Mouse (Mus musculus): ENCODE data around the gene Dhx58. TPM values are rescaled to one million over a fixed set of nuclear protein-coding genes. Genes with fewer than 3 reads are reported as not detected.
"Not testable (repeated sequence)": the region's sequence is repeated elsewhere in the genome, so short reads cannot be mapped to it uniquely, and the experiment has no call there.

Gene Dhx58
- polyA plus RNA-seq, 1 experiment = 32.0 TPM

GRCm38 (mm10) chr11:100671049-100671448, 33.0 kb downstream of the Dhx58 start:
- no peaks in the 10 kb centered on the region for H3K27me3 ChIP-seq (ENCODE audit: control insufficient read depth, insufficient read depth, low read length)
- no peak overlapping the region for H3K4me3 ChIP-seq (ENCODE audit: control insufficient read depth, low read depth, low read length)
- no peak overlapping the region for H3K27ac ChIP-seq (ENCODE audit: control insufficient read depth, insufficient read depth, low read depth, low read length)
- H3K36me3 ChIP-seq (ENCODE audit: control insufficient read depth, insufficient read depth, low read length) = no peaks in the 10 kb centered on the region
- TF ChIP-seq POLR2A (IDR thresholded peaks at IDR 0.05; ENCODE audit: control insufficient read depth, low read depth, low read length) (no peak), CTCF (IDR thresholded peaks at IDR 0.05; ENCODE audit: control insufficient read depth, insufficient read depth, insufficient replicate concordance, low read depth, low read length) (no peak)
- H3K4me1 ChIP-seq (ENCODE audit: control insufficient read depth, insufficient read depth, low read length) = peaks cover 7% of the 10 kb centered on the region

GRCm38 (mm10) chr11:100659806-100660205, 44.3 kb downstream of the Dhx58 start:
- H3K4me3 ChIP-seq (ENCODE audit: control insufficient read depth, low read depth, low read length) = no peak overlapping the region
- H3K36me3 ChIP-seq (ENCODE audit: control insufficient read depth, insufficient read depth, low read length) = no peaks in the 10 kb centered on the region
- TF ChIP-seq CTCF (IDR thresholded peaks at IDR 0.05; ENCODE audit: control insufficient read depth, insufficient read depth, insufficient replicate concordance, low read depth, low read length) = no peak
- no peak for TF ChIP-seq POLR2A (IDR thresholded peaks at IDR 0.05; ENCODE audit: control insufficient read depth, low read depth, low read length)
- H3K27me3 ChIP-seq (ENCODE audit: control insufficient read depth, insufficient read depth, low read length) = no peaks in the 10 kb centered on the region
- no peak overlapping the region for H3K27ac ChIP-seq (ENCODE audit: control insufficient read depth, insufficient read depth, low read depth, low read length)
- no peaks in the 10 kb centered on the region; the same call in 1 of the 2 replicates for H3K4me1 ChIP-seq (ENCODE audit: control insufficient read depth, insufficient read depth, low read length)

- Histone ChIP-seq H3K27me3 (ENCODE audit: control insufficient read depth, insufficient read depth, low read length) (no peaks in the 10 kb centered on the region), H3K27ac (ENCODE audit: control insufficient read depth, insufficient read depth, low read depth, low read length) (no peak overlapping the region), H3K36me3 (ENCODE audit: control insufficient read depth, insufficient read depth, low read length) (no peaks in the 10 kb centered on the region), H3K4me1 (ENCODE audit: control insufficient read depth, insufficient read depth, low read length) (no peaks in the 10 kb centered on the region; the same call in 1 of the 2 replicates), H3K4me3 (ENCODE audit: control insufficient read depth, low read depth, low read length) (no peak overlapping the region)
- TF ChIP-seq CTCF (IDR thresholded peaks at IDR 0.05; ENCODE audit: control insufficient read depth, insufficient read depth, insufficient replicate concordance, low read depth, low read length) (no peak), POLR2A (IDR thresholded peaks at IDR 0.05; ENCODE audit: control insufficient read depth, low read depth, low read length) (no peak)
Observed at GRCm38 (mm10) chr11:100656458-100656857, 47.6 kb downstream of the Dhx58 start.

DNA sequence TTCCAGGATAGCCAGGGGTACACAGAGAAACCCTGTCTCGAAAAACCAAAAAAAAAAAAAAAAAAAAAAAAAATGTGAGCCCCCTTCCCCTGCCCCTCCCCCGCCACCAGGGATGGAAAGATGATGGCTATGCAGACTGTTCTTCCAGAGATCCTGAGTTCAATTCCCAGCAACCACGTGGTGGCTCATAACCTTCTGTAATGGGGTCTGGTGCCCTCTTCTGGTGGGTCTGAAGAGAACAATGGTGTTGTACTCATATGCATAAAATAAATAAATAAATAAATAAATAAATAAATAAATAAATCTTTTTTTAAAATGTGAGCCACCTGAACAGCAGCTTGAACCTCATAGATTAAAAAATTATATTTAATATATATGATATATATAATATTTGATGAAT, 48.5 kb downstream of the Dhx58 start:
- not testable (repeated sequence) for H3K27ac ChIP-seq (ENCODE audit: control insufficient read depth, insufficient read depth, low read depth, low read length); H3K36me3 ChIP-seq (ENCODE audit: control insufficient read depth, insufficient read depth, low read length); H3K4me3 ChIP-seq (ENCODE audit: control insufficient read depth, low read depth, low read length); H3K27me3 ChIP-seq (ENCODE audit: control insufficient read depth, insufficient read depth, low read length); H3K4me1 ChIP-seq (ENCODE audit: control insufficient read depth, insufficient read depth, low read length)

DNA sequence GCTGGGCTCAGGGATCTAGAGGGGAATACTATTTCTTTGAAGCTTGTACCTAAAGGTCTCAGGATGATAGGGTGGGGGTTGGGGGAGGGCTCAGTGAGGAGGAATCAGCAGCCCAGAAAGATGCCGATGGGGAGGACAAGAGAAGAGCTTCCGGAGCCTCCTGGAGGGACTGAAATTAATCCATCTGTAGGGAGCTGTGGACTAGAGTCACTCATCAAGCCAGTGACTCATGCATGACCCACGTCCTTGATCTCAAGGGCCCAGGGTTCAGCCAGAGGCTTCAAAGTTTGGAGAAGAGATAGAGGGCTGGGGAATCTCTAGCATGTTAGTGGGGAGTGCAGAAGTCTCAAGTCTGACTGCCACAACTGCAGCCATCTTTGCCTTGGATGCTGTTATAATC, 52.3 kb downstream of the Dhx58 start:
- TF ChIP-seq POLR2A (IDR thresholded peaks at IDR 0.05; ENCODE audit: control insufficient read depth, low read depth, low read length) (no peak), CTCF (IDR thresholded peaks at IDR 0.05; ENCODE audit: control insufficient read depth, insufficient read depth, insufficient replicate concordance, low read depth, low read length) (no peak)
- no peaks in the 10 kb centered on the region for H3K27me3 ChIP-seq (ENCODE audit: control insufficient read depth, insufficient read depth, low read length)
- no peak overlapping the region for H3K27ac ChIP-seq (ENCODE audit: control insufficient read depth, insufficient read depth, low read depth, low read length)
- no peaks in the 10 kb centered on the region for H3K36me3 ChIP-seq (ENCODE audit: control insufficient read depth, insufficient read depth, low read length)
- no peaks in the 10 kb centered on the region; the same call in 1 of the 2 replicates for H3K4me1 ChIP-seq (ENCODE audit: control insufficient read depth, insufficient read depth, low read length)
- H3K4me3 ChIP-seq (ENCODE audit: control insufficient read depth, low read depth, low read length) = no peak overlapping the region

GRCm38 (mm10) chr11:100651205-100651604, 52.9 kb downstream of the Dhx58 start:
- H3K27me3 ChIP-seq (ENCODE audit: control insufficient read depth, insufficient read depth, low read length) = no peaks in the 10 kb centered on the region

GRCm38 (mm10) chr11:100648405-100648804, 55.7 kb downstream of the Dhx58 start:
- H3K27ac ChIP-seq (ENCODE audit: control insufficient read depth, insufficient read depth, low read depth, low read length) = no peak overlapping the region
- TF ChIP-seq POLR2A (IDR thresholded peaks at IDR 0.05; ENCODE audit: control insufficient read depth, low read depth, low read length) = no peak
- no peak for TF ChIP-seq CTCF (IDR thresholded peaks at IDR 0.05; ENCODE audit: control insufficient read depth, insufficient read depth, insufficient replicate concordance, low read depth, low read length)
- no peaks in the 10 kb centered on the region for H3K27me3 ChIP-seq (ENCODE audit: control insufficient read depth, insufficient read depth, low read length)
- H3K4me1 ChIP-seq (ENCODE audit: control insufficient read depth, insufficient read depth, low read length) = no peaks in the 10 kb centered on the region
- H3K36me3 ChIP-seq (ENCODE audit: control insufficient read depth, insufficient read depth, low read length) = no peaks in the 10 kb centered on the region
- H3K4me3 ChIP-seq (ENCODE audit: control insufficient read depth, low read depth, low read length) = no peak overlapping the region

More at GRCm38 (mm10) chr11:100651205-100651604, 52.9 kb downstream of the Dhx58 start:
- Histone ChIP-seq H3K36me3 (ENCODE audit: control insufficient read depth, insufficient read depth, low read length) (no peaks in the 10 kb centered on the region), H3K4me1 (ENCODE audit: control insufficient read depth, insufficient read depth, low read length) (no peaks in the 10 kb centered on the region), H3K4me3 (ENCODE audit: control insufficient read depth, low read depth, low read length) (no peak overlapping the region), H3K27ac (ENCODE audit: control insufficient read depth, insufficient read depth, low read depth, low read length) (no peak overlapping the region)
- TF ChIP-seq CTCF (IDR thresholded peaks at IDR 0.05; ENCODE audit: control insufficient read depth, insufficient read depth, insufficient replicate concordance, low read depth, low read length) (no peak), POLR2A (IDR thresholded peaks at IDR 0.05; ENCODE audit: control insufficient read depth, low read depth, low read length) (no peak)

GRCm38 (mm10) chr11:100646265-100646664, 57.8 kb downstream of the Dhx58 start:
- no peak overlapping the region for H3K4me3 ChIP-seq (ENCODE audit: control insufficient read depth, low read depth, low read length)
- no peak overlapping the region for H3K27ac ChIP-seq (ENCODE audit: control insufficient read depth, insufficient read depth, low read depth, low read length)
- TF ChIP-seq POLR2A (IDR thresholded peaks at IDR 0.05; ENCODE audit: control insufficient read depth, low read depth, low read length) (no peak), CTCF (IDR thresholded peaks at IDR 0.05; ENCODE audit: control insufficient read depth, insufficient read depth, insufficient replicate concordance, low read depth, low read length) (peak; percentile 83; the same call in 1 of the 2 replicates)
- H3K36me3 ChIP-seq (ENCODE audit: control insufficient read depth, insufficient read depth, low read length) = no peaks in the 10 kb centered on the region
- no peaks in the 10 kb centered on the region for H3K27me3 ChIP-seq (ENCODE audit: control insufficient read depth, insufficient read depth, low read length)
- H3K4me1 ChIP-seq (ENCODE audit: control insufficient read depth, insufficient read depth, low read length) = no peaks in the 10 kb centered on the region

Other genes with a start within 250 kb of the Dhx58 start
- 10.2 and 11.2 TPM in 2 replicates for gene Klhl11, start 231.5 kb downstream of the Dhx58 start, polyA plus RNA-seq (2012; rRNA removed)
- 24.7 and 30.4 TPM in 2 replicates for gene Acly, start 176.3 kb downstream of the Dhx58 start, polyA plus RNA-seq (2012; rRNA removed)
- 70.4 and 74.1 TPM in 2 replicates for gene Ttc25, start 158.7 kb downstream of the Dhx58 start, polyA plus RNA-seq (2012; rRNA removed)
- gene Cnp, start 129.4 kb downstream of the Dhx58 start, polyA plus RNA-seq (2012; rRNA removed) = 3.3 and 3.7 TPM in 2 replicates
- gene Nkiras2, start 85.0 kb downstream of the Dhx58 start, polyA plus RNA-seq (2012; rRNA removed) = 245 and 266 TPM in 2 replicates
- 104 and 150 TPM in 2 replicates for gene Dnajc7, start 84.1 kb downstream of the Dhx58 start, polyA plus RNA-seq (2012; rRNA removed)
- gene Zfp385c, start 11.8 kb downstream of the Dhx58 start, polyA plus RNA-seq (2012; rRNA removed) = 2.6 and 3.8 TPM in 2 replicates
- 24.0 and 26.3 TPM in 2 replicates for gene Kat2a, start 8.2 kb upstream of the Dhx58 start, polyA plus RNA-seq (2012; rRNA removed)
- 1,348 and 1,420 TPM in 2 replicates for gene Hspb9, start 9.6 kb upstream of the Dhx58 start, polyA plus RNA-seq (2012; rRNA removed)
- 90.2 and 90.7 TPM in 2 replicates for gene Rab5c, start 33.9 kb upstream of the Dhx58 start, polyA plus RNA-seq (2012; rRNA removed)
- gene Kcnh4, start 55.7 kb upstream of the Dhx58 start, polyA plus RNA-seq (2012; rRNA removed) = 0.40 and 0.51 TPM in 2 replicates
- gene Hcrt, start 58.7 kb upstream of the Dhx58 start, polyA plus RNA-seq (2012; rRNA removed) = 0.36 TPM in 1 of 2 replicates, not detected in the other
- 1.3 and 1.6 TPM in 2 replicates for gene Ghdc, start 66.7 kb upstream of the Dhx58 start, polyA plus RNA-seq (2012; rRNA removed)
- 1.9 and 2.4 TPM in 2 replicates for gene Stat5b, start 146.5 kb upstream of the Dhx58 start, polyA plus RNA-seq (2012; rRNA removed)
- gene Stat5a, start 155.1 kb upstream of the Dhx58 start, polyA plus RNA-seq (2012; rRNA removed) = 4.0 and 6.6 TPM in 2 replicates
- gene Stat3, start 235.3 kb upstream of the Dhx58 start, polyA plus RNA-seq (2012; rRNA removed) = 25.0 and 30.2 TPM in 2 replicates

All from testis, adult 2 months (tissue).